Mouse (Mus musculus) thymus, postnatal 0 days (tissue): ENCODE measurements around the gene Nfkbib. TPM values are rescaled to one million over a fixed set of nuclear protein-coding genes. Genes with fewer than 3 reads are reported as not detected.

Experiments
- DNase-seq: peaks from one replicate; pipeline ENCODE4 v3.0.0-alpha.2; 2015; ENCODE audit warnings: low spot score
- polyA plus RNA-seq: library from polyadenylated mRNA; unstranded; fragments of >200 nt; fragmentation: Nextera tagmentation; extraction: Ambion mirVana; gene quantifications from 2 replicates; pipeline ENCODE4 v1.2.1, GENCODE M21; 2015

The Nfkbib gene
- polyA plus RNA-seq, 1 experiment from 2014 or later, result 70.0 TPM

DNA sequence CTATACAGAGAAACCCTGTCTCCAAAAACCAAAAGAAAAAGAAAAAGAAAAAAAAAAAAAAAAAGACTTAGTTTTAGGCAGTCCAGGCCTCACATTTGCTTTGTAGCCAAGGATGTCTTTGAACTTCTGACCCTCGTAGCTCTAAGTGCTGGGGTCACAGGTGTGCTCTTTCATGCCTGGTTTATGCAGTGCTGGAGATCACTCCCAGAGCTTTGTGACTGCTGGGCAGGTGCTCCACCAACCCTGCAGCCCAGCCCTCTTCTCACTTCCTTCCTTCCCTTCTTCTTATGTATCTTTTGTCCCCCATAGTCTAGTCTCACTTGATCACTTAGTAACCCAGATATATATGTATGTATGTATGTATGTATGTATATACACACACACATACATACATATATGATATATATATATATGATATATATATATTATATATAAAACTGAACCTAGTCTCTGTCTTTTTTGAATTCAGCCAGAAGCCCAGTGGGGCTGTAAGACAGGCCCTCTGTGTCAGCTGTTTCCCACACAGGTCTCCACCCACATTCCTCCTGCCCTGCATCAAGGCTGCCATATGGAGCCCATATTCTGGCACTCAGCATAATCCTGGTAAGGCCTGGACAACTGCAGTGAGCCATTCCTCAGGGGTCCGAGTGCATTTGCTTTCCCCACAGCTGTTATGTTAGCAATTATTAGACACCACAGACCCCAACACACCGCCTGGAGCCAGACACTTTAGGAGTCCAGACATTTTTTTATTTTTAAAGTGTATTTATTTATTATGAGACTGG is 46.4 kb downstream of the Nfkbib start:
- DNase-seq, result peak; percentile 32

GRCm38 (mm10) chr7:28719650-28720049 is 47.7 kb downstream of the Nfkbib start:
- no peak for DNase-seq

- no peak for DNase-seq
These were observed 48.2 kb downstream of the Nfkbib start for GRCm38 (mm10) chr7:28719159-28719558.

DNA sequence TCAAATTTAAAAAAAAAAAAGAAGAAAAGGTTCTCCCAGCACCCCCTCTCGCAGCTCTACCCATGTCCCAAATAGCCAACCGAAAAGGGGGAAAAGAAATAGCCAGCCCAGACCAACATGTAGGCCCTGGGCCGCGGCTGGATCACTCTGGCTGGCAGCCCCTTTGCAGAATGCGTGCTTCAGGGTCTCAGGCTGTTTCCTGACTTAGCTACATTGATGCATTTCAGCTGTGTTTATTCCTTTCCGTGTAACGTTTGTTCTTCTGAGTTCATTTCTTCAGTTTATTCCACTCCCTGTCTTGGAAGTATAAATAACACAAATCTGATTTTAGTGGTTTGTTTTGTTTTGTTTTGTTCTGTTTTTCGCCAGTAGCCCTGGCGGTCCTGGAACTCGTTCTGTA is 49.6 kb downstream of the Nfkbib start:
- no peak for DNase-seq

GRCm38 (mm10) chr7:28716590-28717281 is 50.6 kb downstream of the Nfkbib start, which contains the start of gene Fbxo17:
Gene Fbxo17, plus strand, starts transcription at chr7:28716804.
- DNase-seq, result peak; percentile 58

DNA sequence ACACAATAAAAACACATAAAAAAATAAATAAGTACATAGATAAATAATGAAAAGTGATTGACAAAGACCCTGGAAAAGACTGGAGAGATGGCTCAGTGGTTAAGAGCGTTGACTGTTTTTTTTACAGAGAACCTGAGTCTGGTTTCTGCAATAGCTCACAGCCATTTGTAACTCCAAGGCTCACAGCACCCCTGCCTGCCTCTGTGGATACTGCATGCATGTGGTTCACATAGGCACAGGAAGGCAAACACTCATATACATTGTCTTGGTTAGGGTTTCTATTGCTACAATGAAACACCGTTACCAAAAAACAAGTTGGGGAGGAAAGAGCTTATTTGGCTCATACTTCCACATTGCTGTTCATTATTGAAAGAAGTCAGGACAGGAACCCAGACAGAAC is 51.7 kb downstream of the Nfkbib start:
- DNase-seq, result no peak

GRCm38 (mm10) chr7:28714667-28715066 is 52.6 kb downstream of the Nfkbib start:
- DNase-seq, result no peak

DNA sequence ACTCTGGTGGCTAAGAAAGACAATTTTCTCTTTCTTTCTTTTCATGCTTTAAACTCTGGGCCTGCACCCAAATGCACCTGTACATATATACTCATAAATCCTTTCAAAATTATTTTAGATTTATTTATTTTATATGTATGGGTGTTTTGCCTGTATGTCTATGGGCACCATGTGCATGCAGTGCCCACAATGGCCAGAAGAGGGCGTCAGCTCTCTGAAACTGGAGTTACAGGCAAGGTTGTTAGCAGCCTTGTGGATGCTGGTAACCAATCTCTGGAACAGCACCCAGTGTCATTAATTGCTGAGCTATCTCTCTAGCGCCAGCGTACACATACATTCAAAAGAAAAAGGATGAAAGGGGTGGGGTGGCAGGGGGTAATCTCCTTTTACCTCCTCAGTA is 56.4 kb downstream of the Nfkbib start:
- DNase-seq, result no peak

- no peak for DNase-seq
These were observed 57.9 kb downstream of the Nfkbib start for GRCm38 (mm10) chr7:28709454-28709853.

Other genes with a start within 250 kb of the Nfkbib start
- 0.26 and 0.34 TPM in 2 replicates for gene Ifnl3, start 244.7 kb downstream of the Nfkbib start, polyA plus RNA-seq
- 0.27 and 1.1 TPM in 2 replicates for gene Sycn, start 226.6 kb downstream of the Nfkbib start, polyA plus RNA-seq
- gene Nccrp1, start 220.3 kb downstream of the Nfkbib start, polyA plus RNA-seq, result 0.27 and 0.64 TPM in 2 replicates
- 10.5 and 10.9 TPM in 2 replicates for gene Samd4b, start 169.4 kb downstream of the Nfkbib start, polyA plus RNA-seq
- 15.4 and 20.3 TPM in 2 replicates for gene Pak4, start 169.3 kb downstream of the Nfkbib start, polyA plus RNA-seq
- 0.06 and 0.07 TPM in 2 replicates for gene Acp7, start 136.2 kb downstream of the Nfkbib start, polyA plus RNA-seq
- 15.7 and 16.3 TPM in 2 replicates for gene Fbxo27, start 74.7 kb downstream of the Nfkbib start, polyA plus RNA-seq
- 3.8 and 6.3 TPM in 2 replicates for gene Fbxo17, start 50.7 kb downstream of the Nfkbib start, polyA plus RNA-seq
- 169 and 190 TPM in 2 replicates for gene Mrps12, start 25.7 kb downstream of the Nfkbib start, polyA plus RNA-seq
- 22.5 and 25.3 TPM in 2 replicates for gene Sars2, start 25.5 kb downstream of the Nfkbib start, polyA plus RNA-seq
- 0.26 and 0.45 TPM in 2 replicates for gene Ccer2, start 11.3 kb downstream of the Nfkbib start, polyA plus RNA-seq
- 57.2 and 63.9 TPM in 2 replicates for gene Sirt2, start 777 bp downstream of the Nfkbib start, polyA plus RNA-seq
- gene Rinl, start 21.5 kb upstream of the Nfkbib start, polyA plus RNA-seq, result 75.9 and 105 TPM in 2 replicates
- 285 and 358 TPM in 2 replicates for gene Hnrnpl, start 41.0 kb upstream of the Nfkbib start, polyA plus RNA-seq
- gene Ech1, start 57.7 kb upstream of the Nfkbib start, polyA plus RNA-seq, result 167 and 184 TPM in 2 replicates
- gene Lgals4, start 66.3 kb upstream of the Nfkbib start, polyA plus RNA-seq, result 10.1 and 12.0 TPM in 2 replicates
- gene Lgals7, start 96.3 kb upstream of the Nfkbib start, polyA plus RNA-seq, result 0.99 and 1.1 TPM in 2 replicates
- 0.23 and 0.53 TPM in 2 replicates for gene Capn12, start 113.9 kb upstream of the Nfkbib start, polyA plus RNA-seq
- gene Actn4, start 194.8 kb upstream of the Nfkbib start, polyA plus RNA-seq, result 133 and 138 TPM in 2 replicates
- 497 and 515 TPM in 2 replicates for gene Eif3k, start 214.4 kb upstream of the Nfkbib start, polyA plus RNA-seq
- gene Map4k1, start 214.5 kb upstream of the Nfkbib start, polyA plus RNA-seq, result 76.3 and 78.2 TPM in 2 replicates